Mouse (Mus musculus) cerebellum, adult 2 months (tissue): ENCODE data around the gene Pla2g4e. TPM values are rescaled to one million over a fixed set of nuclear protein-coding genes. Genes with fewer than 3 reads are reported as not detected.

Experiments
- DNase-seq, 2 experiments: peaks; one replicate each; pipeline ENCODE4 v3.0.0; 2021
- H3K27ac ChIP-seq: fragments of 200-500 bp; 2 replicates; pipeline ENCODE4 v1.5.1; 2012; ENCODE audit warnings: low read length, control low read depth, inconsistent platforms; ENCODE audit not compliant: insufficient read depth
- H3K27me3 ChIP-seq: fragments of 200-500 bp; 2 replicates; pipeline ENCODE4 v1.6.1; 2012; ENCODE audit warnings: inconsistent platforms, mild to moderate bottlenecking, low read length, moderate library complexity; ENCODE audit not compliant: control insufficient read depth, insufficient read depth
- H3K4me1 ChIP-seq: fragments of 200-500 bp; 2 replicates; pipeline ENCODE4 v1.6.1; 2011; ENCODE audit warnings: low read length; ENCODE audit not compliant: control insufficient read depth, insufficient read depth
- H3K4me3 ChIP-seq: fragments of 200-500 bp; replicated peaks from 2 replicates; pipeline ENCODE3; 2011; ENCODE audit warnings: mild to moderate bottlenecking, low read depth, low read length, control low read depth; ENCODE audit not compliant: insufficient read depth
- CTCF ChIP-seq: fragments of 200-500 bp; IDR thresholded peaks from 2 replicates; pipeline ENCODE4 v1.5.1; 2011; ENCODE audit warnings: low read depth, mild to moderate bottlenecking, control low read depth, low read length, moderate library complexity, borderline replicate concordance; ENCODE audit not compliant: insufficient read depth
- POLR2A ChIP-seq: fragments of 200-500 bp; IDR thresholded peaks from 2 replicates; pipeline ENCODE4 v1.6.1; 2011; ENCODE audit warnings: low read length, control low read depth, borderline replicate concordance; ENCODE audit not compliant: insufficient read depth
- WGBS: fragments of 180-500 bp; shearing (Covaris S2); methylation state at CpG from one replicate; pipeline ENCODE4 v1.1.7; 2018; 5-methylcytosine and 5-hydroxymethylcytosine counted together
- polyA plus RNA-seq: library from polyadenylated mRNA; depleted of rRNA; stranded (reverse); fragments of >200 nt; gene quantifications from 2 replicates; pipeline ENCODE4 v1.2.3, GENCODE M21; 2012

Pla2g4e gene
- polyA plus RNA-seq, 1 experiment, result 9.5 TPM

DNA sequence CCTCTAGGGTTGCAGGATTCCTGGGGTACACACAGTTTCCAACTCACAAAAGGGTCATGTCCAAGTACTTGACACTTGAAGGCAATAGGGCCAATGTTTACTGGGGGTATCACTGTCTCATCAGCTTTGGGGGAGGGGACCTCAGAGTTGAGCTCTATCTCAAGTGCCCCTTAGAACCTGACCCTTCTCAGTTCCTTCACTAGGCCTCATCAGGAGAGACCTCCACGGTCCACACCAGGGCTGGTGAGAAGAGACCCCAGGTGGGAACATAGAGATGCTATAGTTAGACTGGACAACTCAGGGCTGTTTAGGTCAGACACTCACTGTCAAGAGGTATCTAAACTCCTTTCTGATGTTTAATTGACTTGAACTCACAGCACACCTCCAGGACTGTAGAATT is 106.0 kb downstream of the Pla2g4e start:
- H3K27me3 ChIP-seq, result no peaks in the 10 kb centered on the region
- TF ChIP-seq POLR2A (no peak), CTCF (no peak)
- DNase-seq, result no peak
- H3K27ac ChIP-seq, result no peak overlapping the region
- 90% methylated on average over 1 of the region's 1 CpGs for WGBS
- H3K4me3 ChIP-seq, result no peak overlapping the region
- peaks cover 3% of the 10 kb centered on the region; the same call in 1 of the 2 replicates for H3K4me1 ChIP-seq

GRCm38 (mm10) chr2:120137281-120137680 is 107.9 kb downstream of the Pla2g4e start:
- Histone ChIP-seq H3K27me3 (no peaks in the 10 kb centered on the region), H3K27ac (no peak overlapping the region), H3K4me3 (no peak overlapping the region), H3K4me1 (peaks cover 3% of the 10 kb centered on the region; the same call in 1 of the 2 replicates)
- WGBS, result 75% methylated on average over 5 of the region's 5 CpGs
- no peak for DNase-seq
- TF ChIP-seq POLR2A (no peak), CTCF (no peak)

DNA sequence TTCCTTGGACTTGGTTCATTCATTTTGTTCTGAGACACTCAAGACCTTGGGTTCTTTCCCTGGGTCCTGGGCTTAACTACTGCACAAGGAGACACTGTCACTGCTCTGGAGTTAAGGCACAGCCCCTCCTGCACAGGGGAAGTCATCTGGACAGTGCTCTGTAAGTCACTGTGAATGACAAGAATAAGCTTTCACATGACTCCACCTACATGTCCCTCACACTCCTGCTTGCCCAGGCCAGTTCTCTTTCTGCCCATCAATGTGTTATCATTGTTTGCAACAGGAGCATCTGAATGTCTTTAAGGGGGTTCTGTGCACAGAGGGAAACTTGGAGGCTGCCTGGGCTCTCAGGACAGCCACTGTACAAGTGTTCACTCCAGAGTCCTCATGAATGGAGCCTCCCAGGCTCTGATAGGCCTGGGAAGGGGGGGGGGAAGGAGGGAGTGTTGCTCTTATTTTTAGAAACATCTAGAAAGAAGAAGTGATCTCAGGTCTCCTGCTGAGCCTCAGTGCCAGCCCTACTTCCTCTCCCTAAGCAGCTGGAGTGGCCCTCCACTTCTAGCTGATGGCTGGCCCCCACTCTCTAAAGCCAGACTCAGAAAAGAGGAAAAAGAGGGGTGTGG is 110.6 kb downstream of the Pla2g4e start:
- TF ChIP-seq POLR2A (no peak), CTCF (no peak)
- no peak overlapping the region for H3K27ac ChIP-seq
- no peak overlapping the region for H3K4me3 ChIP-seq
- H3K27me3 ChIP-seq, result no peaks in the 10 kb centered on the region
- no peak for DNase-seq
- H3K4me1 ChIP-seq, result peaks cover 4% of the 10 kb centered on the region; the same call in 1 of the 2 replicates

DNA sequence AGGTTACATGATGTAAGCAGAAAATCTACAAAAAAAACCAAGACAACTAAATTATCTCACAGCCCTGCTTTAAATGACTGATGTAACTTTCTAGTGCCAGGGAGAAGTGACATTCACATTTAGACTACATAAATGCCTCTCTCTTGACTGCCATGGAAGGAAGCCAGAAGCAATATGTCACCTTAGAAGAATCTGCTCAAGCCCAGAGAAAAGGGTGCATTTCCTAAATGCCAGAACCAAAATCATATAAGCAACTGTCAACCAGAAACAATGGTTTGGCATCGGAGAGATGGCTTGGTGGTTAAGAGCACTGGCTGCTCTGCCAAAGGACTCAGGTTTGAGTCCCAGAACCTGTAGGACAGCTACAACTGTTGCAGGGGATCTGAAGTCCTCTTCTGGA is 113.3 kb downstream of the Pla2g4e start:
- DNase-seq, result no peak
- 55% methylated on average over 1 of the region's 1 CpGs for WGBS
- Histone ChIP-seq H3K27ac (no peak overlapping the region), H3K27me3 (no peaks in the 10 kb centered on the region), H3K4me3 (no peak overlapping the region), H3K4me1 (peaks cover 5% of the 10 kb centered on the region; the same call in 1 of the 2 replicates)
- TF ChIP-seq CTCF (no peak), POLR2A (no peak)

- Histone ChIP-seq H3K4me3 (no peak overlapping the region), H3K27me3 (no peaks in the 10 kb centered on the region), H3K4me1 (peaks cover 12% of the 10 kb centered on the region), H3K27ac (no peak overlapping the region)
- WGBS, result 59% methylated on average over 8 of the region's 8 CpGs
- TF ChIP-seq POLR2A (no peak), CTCF (no peak)
- no peak for DNase-seq
Observed at GRCm38 (mm10) chr2:120129252-120129908, 115.8 kb downstream of the Pla2g4e start.

DNA sequence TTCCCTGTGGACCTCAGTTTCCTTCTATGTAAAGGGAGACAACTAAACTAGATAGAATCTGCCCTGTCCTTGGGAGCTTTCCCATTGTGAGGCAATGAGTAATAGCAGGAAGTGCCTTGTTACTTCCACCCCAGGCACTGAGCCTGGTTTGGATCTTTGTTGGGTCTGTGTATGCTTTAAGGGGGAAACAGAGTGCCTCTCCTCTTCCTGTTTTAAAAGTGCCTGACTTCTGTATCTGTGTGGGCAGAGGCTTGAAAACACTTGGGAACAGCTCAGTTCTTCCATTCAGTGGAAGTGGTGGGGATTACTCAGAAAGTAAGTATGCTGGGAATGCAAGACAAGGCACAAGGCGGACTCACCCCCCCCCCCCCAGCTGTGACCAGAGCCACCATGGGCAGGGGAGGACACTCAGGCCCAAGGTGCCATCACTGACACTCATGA is 116.5 kb downstream of the Pla2g4e start:
- H3K4me3 ChIP-seq, result no peak overlapping the region
- DNase-seq, result no peak
- peaks cover 18% of the 10 kb centered on the region for H3K4me1 ChIP-seq
- no peak for TF ChIP-seq POLR2A
- TF ChIP-seq CTCF, result no peak
- no peak overlapping the region for H3K27ac ChIP-seq
- 86% methylated on average over 1 of the region's 1 CpGs for WGBS
- no peaks in the 10 kb centered on the region for H3K27me3 ChIP-seq

GRCm38 (mm10) chr2:120128011-120128410 is 117.1 kb downstream of the Pla2g4e start:
- no peaks in the 10 kb centered on the region for H3K27me3 ChIP-seq
- no peak overlapping the region for H3K27ac ChIP-seq
- peaks cover 18% of the 10 kb centered on the region for H3K4me1 ChIP-seq
- no peak overlapping the region for H3K4me3 ChIP-seq
- TF ChIP-seq CTCF (no peak), POLR2A (no peak)
- DNase-seq, result no peak

- TF ChIP-seq POLR2A, result no peak
- TF ChIP-seq CTCF, result no peak
- Histone ChIP-seq H3K27ac (no peak overlapping the region), H3K27me3 (no peaks in the 10 kb centered on the region), H3K4me3 (no peak overlapping the region), H3K4me1 (peaks cover 18% of the 10 kb centered on the region)
- whole genome bisulfite sequencing, result 85% methylated on average over 1 of the region's 1 CpGs
- DNase-seq, result no peak
Observed at GRCm38 (mm10) chr2:120126901-120127300, 118.2 kb downstream of the Pla2g4e start.
